Mouse (Mus musculus): ENCODE data around the gene Nr1d2. TPM values are rescaled to one million over a fixed set of nuclear protein-coding genes. Genes with fewer than 3 reads are reported as not detected.
A peak's percentile ranks its signal among the peaks of the same experiment; 100 is the strongest.
"Not testable (repeated sequence)": the region's sequence is repeated elsewhere in the genome, so short reads cannot be mapped to it uniquely, and the experiment has no call there.

Nr1d2 gene
- polyA plus RNA-seq, 1 experiment from 2014 or later = 8.1 TPM

DNA sequence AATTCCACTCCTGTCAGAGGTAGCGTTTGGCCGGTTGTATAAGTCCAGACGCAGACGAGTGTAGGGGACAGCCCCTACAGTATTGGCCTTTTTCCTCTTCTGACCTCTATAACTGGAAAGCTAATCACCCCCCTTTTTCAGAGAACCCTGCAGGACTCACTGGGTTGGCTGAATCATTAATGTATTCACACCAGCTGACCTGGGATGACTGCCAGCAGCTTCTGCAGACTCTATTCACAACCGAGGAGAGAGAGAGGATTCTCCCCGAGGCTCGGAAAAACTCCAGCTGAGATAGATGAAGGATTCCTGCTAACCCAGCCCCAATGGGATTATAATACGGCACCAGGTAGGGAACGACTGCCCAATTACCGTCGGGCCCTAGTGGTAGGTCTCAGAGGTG is 12.7 kb downstream of the Nr1d2 start:
- not testable (repeated sequence) for H3K9me3 ChIP-seq; H3K4me3 ChIP-seq; H3K9ac ChIP-seq; H3K36me3 ChIP-seq; H3K27ac ChIP-seq; H3K4me1 ChIP-seq; H3K27me3 ChIP-seq; H3K4me2 ChIP-seq (replicated peaks); ATAC-seq (ENCODE audit: insufficient number of reproducible peaks, insufficient read depth, low FRiP score, low TSS enrichment)
- WGBS = 84% methylated on average over 11 of the region's 11 CpGs

DNA sequence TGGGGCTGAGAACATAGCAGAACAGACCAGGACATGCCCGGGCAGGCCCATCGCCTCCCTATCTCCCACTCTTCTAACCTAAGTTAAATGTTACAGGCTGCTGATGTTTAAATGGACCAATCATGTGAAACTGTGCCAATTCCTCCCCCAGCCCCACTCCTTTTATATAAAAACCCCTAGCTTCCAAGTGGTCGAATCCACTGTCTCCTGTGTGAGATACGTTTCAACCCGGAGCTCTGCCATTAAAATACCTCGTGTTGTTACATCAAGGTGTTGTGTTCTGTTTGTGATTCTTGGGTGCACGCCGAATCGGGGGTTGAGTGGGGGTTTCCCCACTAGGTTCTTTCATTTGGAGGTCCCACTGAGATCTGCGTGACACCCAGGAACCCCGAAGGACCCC is 13.5 kb downstream of the Nr1d2 start:
- H3K4me2 ChIP-seq (replicated peaks); H3K9me3 ChIP-seq; H3K9ac ChIP-seq; H3K27ac ChIP-seq; H3K4me3 ChIP-seq; H3K27me3 ChIP-seq; ATAC-seq (ENCODE audit: insufficient number of reproducible peaks, insufficient read depth, low FRiP score, low TSS enrichment); H3K36me3 ChIP-seq; H3K4me1 ChIP-seq: not testable (repeated sequence)
- WGBS = 93% methylated on average over 11 of the region's 11 CpGs

DNA sequence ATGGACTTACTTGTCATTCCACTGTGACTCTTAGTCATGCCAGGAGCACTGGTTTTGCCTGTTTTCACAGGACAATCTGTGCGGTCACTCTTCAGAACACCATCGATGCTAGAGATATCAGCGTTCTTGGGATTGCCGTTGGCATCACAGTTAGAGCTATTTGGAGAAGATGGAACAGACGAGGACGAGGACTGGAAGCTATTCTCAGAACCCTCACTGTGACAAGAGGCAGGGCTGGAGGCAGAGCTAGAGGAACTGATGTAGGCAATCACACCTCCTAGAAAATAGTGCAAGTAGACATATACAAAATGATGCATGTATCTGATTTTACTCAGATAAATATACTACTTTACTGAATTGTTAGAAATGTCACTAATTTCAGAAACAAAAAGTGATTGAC is 16.9 kb downstream of the Nr1d2 start:
- 92% methylated on average over 6 of the region's 6 CpGs for WGBS
- Histone ChIP-seq H3K9ac (no peak overlapping the region), H3K9me3 (no peaks in the 10 kb centered on the region), H3K4me2 (replicated peaks) (no peak overlapping the region), H3K4me1 (no peaks in the 10 kb centered on the region), H3K27me3 (no peaks in the 10 kb centered on the region), H3K4me3 (no peak overlapping the region), H3K36me3 (no peaks in the 10 kb centered on the region), H3K27ac (no peak overlapping the region)
- no peak for ATAC-seq (ENCODE audit: insufficient number of reproducible peaks, insufficient read depth, low FRiP score, low TSS enrichment)

DNA sequence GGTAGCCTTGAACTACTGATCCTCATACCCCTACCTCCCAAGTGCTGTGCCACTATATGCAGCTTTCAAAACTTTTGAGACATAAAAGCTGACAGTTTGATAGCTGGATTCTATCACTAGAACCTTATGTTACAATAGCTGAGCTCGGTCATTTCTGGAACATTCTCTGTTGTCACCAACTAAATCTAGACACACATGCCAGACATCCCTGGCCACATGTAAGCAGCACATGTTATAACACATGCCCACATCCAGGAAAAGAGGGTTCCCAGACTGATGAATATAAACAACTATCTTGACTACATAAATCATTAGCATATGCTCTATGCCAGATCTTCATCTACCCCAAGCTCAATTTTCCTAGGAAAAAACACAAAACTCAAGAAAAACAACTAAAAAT is 21.8 kb downstream of the Nr1d2 start:
- WGBS = 87% methylated on average over 1 of the region's 1 CpGs

DNA sequence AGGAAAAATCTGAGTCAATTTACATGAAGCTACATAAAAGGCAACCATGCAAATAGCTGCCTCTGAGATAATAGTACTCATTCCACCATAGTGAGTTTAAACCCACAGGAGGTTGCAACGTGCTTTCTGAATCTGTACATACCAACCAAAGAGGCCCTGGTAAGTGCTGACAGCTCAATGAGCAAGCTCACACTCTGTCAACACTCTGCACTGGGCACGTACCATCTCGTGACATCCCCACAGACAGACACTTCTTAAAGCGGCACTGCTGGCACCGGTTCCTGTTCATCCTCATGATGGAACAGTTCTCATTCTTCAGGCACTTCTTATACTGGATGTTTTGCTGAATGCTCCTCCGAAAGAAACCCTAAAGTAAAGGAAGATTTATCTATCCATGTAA is 22.5 kb downstream of the Nr1d2 start:
- Histone ChIP-seq H3K4me1 (no peaks in the 10 kb centered on the region), H3K27me3 (no peaks in the 10 kb centered on the region), H3K4me3 (no peak overlapping the region), H3K9ac (no peak overlapping the region), H3K27ac (no peak overlapping the region), H3K36me3 (no peaks in the 10 kb centered on the region), H3K9me3 (no peaks in the 10 kb centered on the region), H3K4me2 (replicated peaks) (no peak overlapping the region)
- no peak for ATAC-seq (ENCODE audit: insufficient number of reproducible peaks, insufficient read depth, low FRiP score, low TSS enrichment)
- 90% methylated on average over 6 of the region's 6 CpGs for WGBS

More for the DNA sequence above, 21.8 kb downstream of the Nr1d2 start:
- no peak overlapping the region for H3K27ac ChIP-seq
- H3K9me3 ChIP-seq = no peaks in the 10 kb centered on the region
- H3K4me3 ChIP-seq = no peak overlapping the region
- no peak for ATAC-seq (ENCODE audit: insufficient number of reproducible peaks, insufficient read depth, low FRiP score, low TSS enrichment)
- no peaks in the 10 kb centered on the region for H3K4me1 ChIP-seq
- no peaks in the 10 kb centered on the region for H3K36me3 ChIP-seq
- H3K27me3 ChIP-seq = no peaks in the 10 kb centered on the region
- no peak overlapping the region for H3K4me2 ChIP-seq (replicated peaks)
- H3K9ac ChIP-seq = no peak overlapping the region

DNA sequence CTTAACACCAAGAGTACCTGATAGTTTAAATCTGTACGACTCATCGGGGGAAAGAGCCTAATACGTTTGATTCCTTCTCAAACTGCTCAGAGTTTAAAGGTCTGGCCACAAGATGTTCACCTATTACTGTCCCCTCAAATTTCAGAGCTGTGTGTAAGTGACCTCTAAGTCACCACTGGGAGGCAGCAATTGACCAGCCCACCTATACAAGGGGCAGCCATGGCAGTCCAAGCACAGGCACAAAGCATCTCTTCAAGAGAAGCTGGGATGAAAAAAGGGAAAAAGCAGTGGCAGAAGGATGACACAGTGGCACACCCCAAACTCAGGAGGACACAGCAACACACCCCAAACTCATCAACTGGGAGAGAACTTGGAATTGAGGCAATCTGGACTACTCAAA is 28.1 kb downstream of the Nr1d2 start:
- ATAC-seq (ENCODE audit: insufficient number of reproducible peaks, insufficient read depth, low FRiP score, low TSS enrichment) = peak; percentile 41; the same call in 1 of the 2 replicates
- Histone ChIP-seq H3K4me2 (replicated peaks) (no peak overlapping the region), H3K9me3 (no peaks in the 10 kb centered on the region), H3K27ac (no peak overlapping the region), H3K4me3 (no peak overlapping the region), H3K36me3 (no peaks in the 10 kb centered on the region), H3K27me3 (no peaks in the 10 kb centered on the region), H3K4me1 (no peaks in the 10 kb centered on the region), H3K9ac (no peak overlapping the region)
- WGBS = 79% methylated on average over 3 of the region's 3 CpGs

DNA sequence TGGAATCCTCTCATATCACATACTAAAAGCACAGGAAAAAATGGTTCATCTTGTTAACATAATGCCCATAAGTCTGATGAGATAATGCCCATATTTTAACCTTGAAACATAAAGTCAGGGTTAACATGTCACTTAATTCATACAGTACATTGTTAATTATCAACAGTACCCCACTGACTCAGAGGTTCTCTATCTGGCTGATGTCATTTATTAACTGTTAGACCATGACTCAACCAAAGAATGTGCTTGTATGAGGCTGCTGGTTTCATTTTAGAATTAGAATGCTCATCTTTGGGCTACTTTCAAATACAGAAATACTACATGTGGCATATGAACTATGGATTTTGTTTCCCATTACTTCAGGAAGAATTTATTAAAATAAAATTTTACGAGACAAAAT is 34.6 kb downstream of the Nr1d2 start:
- not testable (repeated sequence) for ATAC-seq (ENCODE audit: insufficient number of reproducible peaks, insufficient read depth, low FRiP score, low TSS enrichment); H3K4me1 ChIP-seq; H3K36me3 ChIP-seq; H3K27ac ChIP-seq; H3K4me3 ChIP-seq; H3K4me2 ChIP-seq (replicated peaks); H3K9ac ChIP-seq; H3K9me3 ChIP-seq; H3K27me3 ChIP-seq
- WGBS = 85% methylated on average over 1 of the region's 1 CpGs

DNA sequence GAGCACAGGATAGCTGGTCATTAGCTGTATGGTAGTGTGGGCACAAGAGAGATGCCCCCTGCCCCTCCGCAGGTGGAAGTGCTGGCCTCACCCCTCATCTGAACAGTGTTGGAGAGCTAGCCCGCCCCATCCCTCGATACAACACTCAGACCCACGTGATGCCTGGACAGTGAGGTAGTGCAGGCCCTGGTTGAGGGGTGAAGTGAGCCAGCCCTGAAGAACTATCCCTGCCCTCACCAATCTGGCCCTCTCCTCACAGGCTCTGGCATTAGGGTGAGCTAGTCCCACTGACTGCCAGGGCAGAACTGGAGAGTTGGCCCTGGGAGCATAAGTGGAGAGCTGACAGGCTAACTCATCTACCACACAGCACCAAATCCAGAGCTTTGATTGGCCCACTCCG is 37.5 kb downstream of the Nr1d2 start:
- H3K4me3 ChIP-seq = no peak overlapping the region
- no peak overlapping the region for H3K27ac ChIP-seq
- no peaks in the 10 kb centered on the region for H3K36me3 ChIP-seq
- H3K9ac ChIP-seq = no peak overlapping the region
- WGBS = 87% methylated on average over 5 of the region's 5 CpGs
- no peaks in the 10 kb centered on the region for H3K27me3 ChIP-seq
- no peaks in the 10 kb centered on the region for H3K9me3 ChIP-seq
- H3K4me2 ChIP-seq (replicated peaks) = no peak overlapping the region
- no peak for ATAC-seq (ENCODE audit: insufficient number of reproducible peaks, insufficient read depth, low FRiP score, low TSS enrichment)
- H3K4me1 ChIP-seq = no peaks in the 10 kb centered on the region

DNA sequence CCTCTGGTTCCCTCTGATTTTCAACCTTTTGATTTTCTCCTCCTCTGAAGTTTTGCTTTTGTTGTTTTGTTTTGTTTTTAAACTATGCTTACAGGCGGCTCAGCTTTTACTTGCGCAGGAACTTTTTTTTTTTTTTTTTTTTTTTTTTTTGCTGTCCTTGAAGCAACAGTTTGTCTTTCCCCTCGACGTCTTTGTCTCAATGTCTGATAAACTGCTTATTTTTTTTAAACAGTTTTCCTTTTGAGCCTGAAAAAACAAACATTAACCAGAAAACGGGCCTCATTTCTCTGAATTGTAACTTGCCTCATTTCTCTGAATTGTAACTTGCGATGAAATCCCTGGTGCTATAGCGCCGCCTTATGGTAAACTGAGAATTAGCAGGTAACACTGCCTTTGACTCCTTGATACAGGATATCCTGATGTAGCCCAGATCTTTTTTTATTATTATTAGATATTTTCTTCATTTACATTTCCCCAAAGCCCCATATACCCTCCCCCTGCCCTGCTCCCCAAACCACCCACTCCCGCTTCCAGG is 52.0 kb downstream of the Nr1d2 start:
- H3K27ac ChIP-seq = no peak overlapping the region
- H3K27me3 ChIP-seq = no peaks in the 10 kb centered on the region
- H3K36me3 ChIP-seq = no peaks in the 10 kb centered on the region
- 41% methylated on average over 9 of the region's 9 CpGs for WGBS
- ATAC-seq (ENCODE audit: insufficient number of reproducible peaks, insufficient read depth, low FRiP score, low TSS enrichment) = no peak
- H3K4me2 ChIP-seq (replicated peaks) = no peak overlapping the region
- H3K9ac ChIP-seq = no peak overlapping the region
- H3K4me3 ChIP-seq = no peak overlapping the region
- no peaks in the 10 kb centered on the region for H3K9me3 ChIP-seq
- no peaks in the 10 kb centered on the region for H3K4me1 ChIP-seq

DNA sequence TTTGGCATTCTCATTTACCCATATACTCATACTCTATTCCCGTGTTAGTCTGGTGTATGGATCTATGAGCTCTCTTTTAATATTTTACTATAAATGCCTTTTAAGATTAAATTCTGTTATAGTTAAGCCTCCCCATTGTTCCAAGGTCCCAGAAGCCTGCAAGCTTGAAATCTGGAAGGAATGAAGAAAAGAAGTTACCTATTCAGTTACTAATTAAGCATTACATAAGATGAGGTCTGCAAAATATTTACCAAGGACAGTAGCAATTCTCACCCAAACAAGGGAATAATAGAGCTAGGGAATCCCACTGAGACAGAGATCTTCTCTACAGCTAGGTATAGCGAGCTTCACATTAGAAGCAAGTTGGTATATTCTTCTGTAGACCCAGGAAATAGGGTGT is 61.4 kb downstream of the Nr1d2 start:
- not testable (repeated sequence) for H3K27me3 ChIP-seq; H3K27ac ChIP-seq; H3K4me2 ChIP-seq (replicated peaks); H3K36me3 ChIP-seq; H3K4me3 ChIP-seq; H3K4me1 ChIP-seq; ATAC-seq (ENCODE audit: insufficient number of reproducible peaks, insufficient read depth, low FRiP score, low TSS enrichment); H3K9ac ChIP-seq; H3K9me3 ChIP-seq
- 64% methylated on average over 2 of the region's 2 CpGs for WGBS

DNA sequence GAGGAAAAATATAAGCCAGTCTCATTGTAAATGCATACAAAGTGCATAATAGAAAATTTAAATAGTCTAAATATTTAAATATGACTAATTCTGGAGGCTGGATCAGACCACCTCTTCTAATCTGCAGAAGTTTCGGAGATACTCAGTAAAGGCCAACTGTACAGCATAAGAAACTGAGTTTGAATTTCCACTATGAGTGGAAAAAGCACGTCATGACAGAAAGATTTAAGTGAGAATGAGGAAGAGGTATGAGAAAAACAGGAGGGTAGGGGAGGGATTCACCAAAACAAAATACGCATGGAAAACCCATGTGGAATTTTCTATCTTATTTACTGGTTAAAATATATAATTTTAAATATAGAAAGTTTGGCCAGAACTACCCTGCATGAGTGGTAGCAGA is 71.3 kb downstream of the Nr1d2 start:
- no peak overlapping the region for H3K4me2 ChIP-seq (replicated peaks)
- no peaks in the 10 kb centered on the region for H3K9me3 ChIP-seq
- ATAC-seq (ENCODE audit: insufficient number of reproducible peaks, insufficient read depth, low FRiP score, low TSS enrichment) = no peak
- no peak overlapping the region for H3K4me3 ChIP-seq
- 81% methylated on average over 3 of the region's 3 CpGs for WGBS
- no peak overlapping the region for H3K9ac ChIP-seq
- H3K36me3 ChIP-seq = no peaks in the 10 kb centered on the region
- no peaks in the 10 kb centered on the region for H3K4me1 ChIP-seq
- H3K27ac ChIP-seq = no peak overlapping the region
- no peaks in the 10 kb centered on the region for H3K27me3 ChIP-seq

DNA sequence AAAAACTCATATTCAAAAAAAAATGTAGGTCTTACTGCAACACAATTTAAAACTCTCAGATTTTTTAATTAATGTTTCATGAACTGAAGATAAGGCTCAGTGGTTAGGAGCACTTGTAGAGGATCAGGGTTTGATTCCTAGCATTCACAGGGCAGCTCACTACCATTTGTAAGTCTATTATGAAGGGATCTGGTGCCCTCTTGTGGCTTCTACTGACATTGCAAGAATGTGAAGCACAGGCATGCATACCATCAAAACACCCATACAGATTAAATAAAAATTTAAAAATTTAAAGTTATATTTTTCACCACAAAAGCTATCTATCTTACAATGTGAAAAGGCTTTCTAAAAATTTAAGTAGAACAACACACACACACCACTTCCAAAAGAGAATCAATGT is 71.9 kb downstream of the Nr1d2 start:
- Histone ChIP-seq H3K4me2 (replicated peaks) (no peak overlapping the region), H3K36me3 (no peaks in the 10 kb centered on the region), H3K27me3 (no peaks in the 10 kb centered on the region), H3K27ac (no peak overlapping the region), H3K9ac (no peak overlapping the region), H3K4me1 (no peaks in the 10 kb centered on the region), H3K4me3 (no peak overlapping the region), H3K9me3 (no peaks in the 10 kb centered on the region)
- no peak for ATAC-seq (ENCODE audit: insufficient number of reproducible peaks, insufficient read depth, low FRiP score, low TSS enrichment)
